Mouse (Mus musculus) CD4-positive helper T cell, adult 2 months (primary cell): ENCODE results near the gene Exoc6b.

ENCODE experiments used
- DNase-seq: peaks from one replicate; pipeline ENCODE4 v3.0.0-alpha.2; 2012; ENCODE audit warnings: low read depth, missing footprints, low spot score

The Exoc6b gene

DNA sequence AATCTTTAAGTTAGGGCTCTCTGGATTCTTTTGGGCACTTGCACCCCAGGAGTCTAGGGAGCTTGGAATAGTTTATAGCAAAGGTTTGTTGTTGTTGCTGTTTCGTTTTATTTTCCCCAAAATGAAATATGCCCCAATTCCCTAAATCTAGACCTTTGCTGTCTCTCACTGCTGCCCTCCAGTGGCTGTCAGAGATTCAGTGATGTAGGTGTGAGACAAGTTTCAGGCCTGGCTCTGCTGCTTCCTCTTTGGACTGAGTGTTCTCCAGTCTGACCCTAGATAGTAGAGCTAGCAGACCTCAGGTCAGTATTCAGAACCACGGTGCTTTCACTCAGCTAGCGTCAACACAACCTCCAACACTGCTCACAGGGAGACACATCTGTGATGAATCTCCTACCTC lies 332.4 kb downstream of the Exoc6b start:
- DNase-seq, result no peak

DNA sequence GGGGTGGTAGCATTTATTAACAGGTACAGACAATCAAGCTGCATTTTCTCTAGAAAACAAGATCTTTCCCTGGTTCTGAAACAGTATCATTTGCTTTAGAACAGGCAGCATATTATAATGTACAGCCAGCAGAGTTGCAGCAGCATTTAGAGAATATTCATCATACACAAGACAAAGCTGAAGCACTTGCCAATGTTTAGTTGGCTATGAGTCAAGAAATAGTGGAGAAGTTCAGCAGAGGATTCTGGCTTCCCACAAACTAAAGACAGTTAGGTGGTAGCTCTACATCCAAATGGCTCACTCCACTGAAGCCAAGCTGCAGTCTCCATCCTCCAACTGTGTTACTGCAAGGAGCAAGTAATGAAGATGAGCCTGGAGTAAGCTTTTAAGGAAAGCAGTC lies 342.4 kb downstream of the Exoc6b start:
- DNase-seq, result no peak

DNA sequence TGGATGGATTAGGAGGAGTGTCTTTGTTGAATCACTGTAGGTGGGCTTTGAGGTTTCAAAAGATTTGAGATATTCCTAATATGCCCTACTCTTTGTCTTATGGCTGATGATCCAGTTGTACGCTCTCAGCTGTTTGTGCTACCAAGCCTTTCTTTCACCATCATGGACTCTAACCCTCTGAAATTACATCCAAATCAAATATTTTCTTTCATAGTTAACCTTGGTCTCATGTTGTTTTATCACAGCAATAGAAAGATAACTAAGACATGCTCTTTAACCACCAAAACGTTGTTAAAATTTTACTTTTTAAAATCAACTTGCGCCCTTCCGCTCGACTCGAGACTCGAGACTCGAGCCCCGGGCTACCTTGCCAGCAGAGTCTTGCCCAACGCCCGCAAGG lies 356.1 kb downstream of the Exoc6b start:
- no peak for DNase-seq

DNA sequence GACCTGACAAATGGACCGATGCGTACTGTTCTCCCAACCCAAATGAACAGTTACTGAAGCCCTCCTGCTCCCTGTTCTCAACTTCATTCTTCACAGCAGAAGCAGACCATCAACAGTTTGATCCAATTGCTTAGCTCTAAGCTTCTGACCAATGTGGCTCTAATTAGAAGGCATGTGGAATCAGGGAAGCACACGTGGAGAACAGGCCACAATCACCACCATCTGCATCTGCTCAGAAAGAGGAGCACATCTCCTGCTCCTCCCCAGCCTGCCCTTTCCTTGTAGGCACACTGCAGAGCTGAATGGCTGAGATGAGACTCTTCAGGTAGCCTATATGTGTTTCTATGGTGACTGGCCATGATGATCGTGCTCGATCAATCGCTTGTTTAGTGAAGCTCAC lies 358.5 kb downstream of the Exoc6b start:
- no peak for DNase-seq

DNA sequence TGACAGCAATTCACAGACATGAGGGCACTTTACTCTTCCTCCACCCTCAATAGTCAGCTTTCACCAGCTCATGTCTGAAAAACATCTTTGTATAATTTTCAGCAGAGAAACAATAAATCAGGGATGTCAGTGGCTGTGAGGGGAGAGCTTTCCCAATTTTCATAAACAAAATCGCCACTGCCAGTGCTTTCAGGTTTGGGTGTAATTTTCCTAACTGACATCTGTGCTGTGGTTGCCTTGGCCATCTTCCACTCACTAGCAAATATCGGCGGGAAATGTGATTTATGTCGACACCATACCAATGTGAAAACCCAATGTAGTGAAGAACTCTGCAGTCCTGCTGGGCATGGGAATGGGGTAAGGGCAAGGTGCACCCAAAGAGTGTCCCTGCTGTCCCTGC lies 360.7 kb downstream of the Exoc6b start:
- DNase-seq, result no peak

DNA sequence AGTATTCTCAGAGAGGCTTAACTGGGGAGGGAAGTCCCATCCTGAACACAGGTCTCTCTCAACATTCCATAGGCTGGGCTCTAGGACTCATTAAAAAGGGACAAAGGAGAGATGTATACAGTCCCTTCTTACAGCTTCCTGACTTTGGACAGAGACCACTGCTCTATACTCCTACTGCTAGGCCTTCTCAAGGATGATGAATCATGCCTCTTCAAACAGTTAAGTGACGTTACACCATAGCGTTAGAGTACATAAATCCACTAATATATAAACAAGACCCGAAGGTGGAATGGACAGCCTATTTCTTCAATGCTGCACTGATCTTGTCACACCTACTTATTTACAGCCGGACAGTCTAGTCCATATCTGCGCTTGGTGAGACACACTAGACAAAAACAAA lies 369.7 kb downstream of the Exoc6b start:
- DNase-seq, result no peak

DNA sequence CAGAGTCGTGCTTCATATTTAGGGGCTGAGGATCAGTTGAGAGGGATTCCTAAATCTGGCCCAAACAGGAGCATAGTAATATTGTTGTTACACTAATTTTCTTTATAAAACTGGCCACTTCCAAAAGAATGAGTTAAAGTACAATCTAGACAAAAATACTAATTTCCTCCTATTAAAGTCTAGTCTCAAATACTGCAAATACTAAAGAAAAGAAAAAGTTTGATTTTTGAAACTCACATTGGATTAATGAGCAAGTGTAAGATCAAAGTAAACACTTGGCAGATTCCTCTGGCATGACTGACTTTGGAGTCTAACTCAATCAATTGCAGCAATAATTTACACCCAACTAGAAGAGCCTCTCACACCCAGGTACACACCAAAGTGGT lies 371.0 kb downstream of the Exoc6b start:
- DNase-seq, result no peak

DNA sequence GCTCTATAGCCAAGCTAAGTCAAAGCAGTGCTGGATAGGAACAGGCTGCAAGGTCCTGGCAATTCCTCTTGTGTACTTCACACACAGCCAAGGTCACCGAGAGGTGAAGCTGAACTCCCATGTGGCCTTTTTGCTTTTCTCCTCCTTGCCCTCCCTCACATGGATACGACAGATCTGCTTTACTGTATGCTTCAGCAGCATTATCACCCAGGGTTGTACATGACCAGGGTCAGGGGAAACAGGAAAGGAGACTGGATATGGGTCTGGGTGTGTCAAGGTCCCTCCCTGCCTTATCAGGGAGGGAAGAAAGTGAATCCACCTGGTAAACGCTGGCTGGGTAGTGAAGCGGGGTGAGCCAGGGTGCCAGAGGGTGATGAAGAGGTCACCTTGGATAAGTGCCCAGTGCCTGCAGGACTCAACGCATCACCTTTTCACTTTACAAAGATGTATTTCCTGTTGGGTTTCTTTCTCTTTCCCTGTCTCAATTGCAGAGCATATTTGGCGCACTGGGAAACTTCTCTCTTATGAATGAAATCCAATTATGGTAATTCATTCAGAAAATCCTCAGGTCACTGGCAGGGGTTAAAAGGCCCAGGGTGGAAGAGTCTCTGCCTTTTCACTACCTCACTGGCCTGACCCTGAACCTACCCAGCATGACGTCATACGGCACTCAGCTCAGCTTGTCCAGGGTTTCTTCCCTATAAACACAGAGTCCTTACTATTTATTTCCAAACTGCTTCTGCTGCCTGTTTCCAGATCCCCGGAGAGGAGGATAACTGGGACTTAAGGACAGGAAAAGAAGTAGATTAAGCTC lies 371.6 kb downstream of the Exoc6b start:
- DNase-seq, result no peak

DNA sequence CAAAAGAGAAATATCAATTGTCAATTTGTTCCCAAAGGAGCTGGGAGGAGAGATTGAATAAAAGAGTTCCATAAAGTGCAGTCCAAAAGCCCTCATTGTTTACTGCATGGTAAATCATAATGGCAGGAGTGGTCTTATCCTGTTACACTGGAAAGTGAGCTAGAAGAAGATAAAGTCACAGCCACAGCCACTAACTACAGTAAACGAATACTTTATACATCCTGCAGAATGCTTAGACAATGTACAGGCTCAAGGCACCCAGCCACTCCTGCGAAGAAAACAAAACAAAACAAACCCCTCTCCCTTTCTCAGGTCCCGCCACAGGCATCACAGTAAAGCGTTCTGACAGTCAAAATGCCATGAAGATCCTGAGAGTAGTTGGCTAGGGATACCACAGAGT lies 375.5 kb downstream of the Exoc6b start:
- DNase-seq, result no peak

DNA sequence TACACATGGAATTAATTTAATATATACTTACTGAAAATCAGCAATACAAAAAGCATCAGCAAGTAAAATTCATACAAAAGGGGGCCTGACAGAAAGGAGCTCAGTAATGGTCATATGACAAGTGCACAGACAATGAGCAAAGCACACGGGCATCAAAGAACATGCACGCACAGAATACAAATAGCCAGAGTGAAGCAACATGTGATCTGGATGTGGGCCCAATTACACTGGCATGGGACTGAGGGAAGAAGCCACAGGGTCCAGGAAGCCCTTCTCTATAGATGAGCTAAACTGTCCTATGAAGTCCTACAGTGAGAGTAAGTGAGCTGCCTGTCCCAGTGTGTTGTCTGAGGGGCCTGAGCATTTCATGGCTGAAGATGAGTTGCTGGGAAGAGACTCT lies 376.1 kb downstream of the Exoc6b start:
- DNase-seq, result no peak

DNA sequence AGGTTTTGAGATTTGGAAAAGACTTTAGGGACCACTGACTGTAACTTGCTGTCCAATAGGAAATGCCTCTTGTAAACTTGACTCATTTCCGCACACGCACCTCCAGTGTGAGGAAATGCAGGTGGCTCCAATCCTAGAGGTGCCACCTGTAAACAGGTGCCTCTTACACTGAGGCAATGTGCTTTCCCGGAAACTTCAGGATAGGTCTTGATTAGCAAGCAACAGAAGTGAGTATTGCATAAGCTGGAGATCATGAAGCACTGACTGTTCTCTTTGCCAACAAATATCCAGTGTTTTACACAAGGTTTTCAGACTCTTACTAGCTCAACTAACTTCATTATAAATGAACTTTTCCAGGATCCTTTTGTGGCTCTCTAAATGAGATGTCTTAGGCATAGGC lies 377.4 kb downstream of the Exoc6b start:
- no peak for DNase-seq

DNA sequence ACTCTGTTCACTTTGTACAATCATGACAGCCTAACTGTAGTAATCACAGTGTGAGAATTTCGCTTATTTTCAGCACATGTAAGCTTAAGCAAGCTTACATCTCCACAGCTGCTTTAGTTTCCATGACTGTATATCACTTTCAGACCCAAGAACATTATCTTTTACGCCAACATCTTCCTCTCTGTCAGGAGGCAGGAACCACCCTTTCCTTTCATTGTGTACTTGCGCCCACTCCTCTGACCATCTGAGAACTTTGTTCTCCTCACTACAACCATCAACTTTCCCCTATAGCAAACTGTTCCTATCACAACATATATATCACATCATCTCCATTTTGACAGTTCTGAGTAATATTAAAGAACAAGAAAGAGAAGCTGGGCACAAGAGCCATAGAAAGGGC lies 391.5 kb downstream of the Exoc6b start:
- no peak for DNase-seq

DNA sequence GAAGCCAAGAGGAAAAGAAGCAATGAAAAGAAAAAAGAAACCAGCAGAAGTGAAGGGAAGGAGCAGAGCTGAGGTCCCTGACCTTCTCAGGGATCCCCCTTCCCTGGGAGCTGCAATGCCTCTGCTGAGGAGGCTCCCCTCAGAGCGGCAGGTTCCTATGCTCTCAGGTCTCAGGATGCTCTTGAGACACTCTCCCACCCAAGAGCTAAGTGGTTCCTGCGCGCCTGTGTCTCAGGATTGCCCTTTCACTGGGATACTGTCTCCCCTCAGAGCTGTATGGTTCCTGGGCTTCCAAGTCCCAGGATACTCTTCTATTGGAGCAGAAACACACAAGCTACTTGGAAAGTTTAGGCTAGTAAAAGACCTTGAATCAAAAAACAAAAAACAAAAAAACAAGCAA lies 394.4 kb downstream of the Exoc6b start:
- DNase-seq, result no peak

DNA sequence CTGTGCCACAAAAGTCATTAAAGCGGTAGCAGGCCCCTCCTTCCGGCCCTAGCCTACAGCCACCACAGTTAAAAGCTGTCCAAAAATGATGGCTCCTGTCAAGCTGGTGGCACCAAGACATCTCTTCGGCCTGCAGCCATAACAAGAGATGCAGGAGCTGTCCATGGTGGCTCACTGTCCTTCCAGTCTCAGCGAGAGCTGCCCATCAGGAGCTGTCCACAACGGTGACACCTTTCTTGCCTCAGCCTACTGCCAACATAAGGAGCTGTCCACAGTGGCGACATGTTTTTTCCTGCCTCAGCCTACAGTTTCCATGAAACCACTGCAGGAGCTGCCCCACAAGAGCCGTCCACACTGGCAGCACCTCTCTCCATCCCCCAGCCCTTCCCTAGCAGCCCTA lies 395.2 kb downstream of the Exoc6b start:
- no peak for DNase-seq

DNA sequence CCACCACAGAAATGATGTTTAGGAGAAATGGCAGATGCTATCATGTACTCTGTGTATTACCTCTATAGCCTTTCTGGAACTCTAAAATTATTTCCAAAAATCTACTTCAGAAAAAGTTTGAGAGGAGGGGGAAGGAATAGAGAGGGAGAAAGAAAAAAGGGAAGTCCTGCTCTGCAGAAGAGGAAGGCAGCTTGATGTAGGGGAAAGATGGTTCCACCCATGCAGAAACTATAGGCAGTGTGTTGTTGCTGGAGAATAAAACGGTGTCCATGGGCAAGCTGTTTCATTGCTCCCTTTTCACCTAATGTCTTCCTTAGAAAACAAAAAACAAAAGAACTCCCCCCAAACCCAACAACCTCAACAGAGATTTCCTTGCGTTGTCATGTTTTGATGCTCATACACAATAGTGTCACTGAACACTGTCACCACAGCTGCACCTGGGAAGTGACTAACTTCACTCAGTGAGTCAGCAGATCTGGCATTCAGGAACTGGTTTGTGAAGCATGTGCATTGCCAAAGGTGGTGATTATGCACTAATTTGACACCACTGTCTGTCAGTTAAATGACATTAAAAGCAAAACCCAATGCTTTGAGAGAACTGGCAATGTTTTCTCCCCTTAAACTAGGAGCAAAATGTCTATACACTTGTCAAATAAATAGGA lies 407.7 kb downstream of the Exoc6b start:
- no peak for DNase-seq

DNA sequence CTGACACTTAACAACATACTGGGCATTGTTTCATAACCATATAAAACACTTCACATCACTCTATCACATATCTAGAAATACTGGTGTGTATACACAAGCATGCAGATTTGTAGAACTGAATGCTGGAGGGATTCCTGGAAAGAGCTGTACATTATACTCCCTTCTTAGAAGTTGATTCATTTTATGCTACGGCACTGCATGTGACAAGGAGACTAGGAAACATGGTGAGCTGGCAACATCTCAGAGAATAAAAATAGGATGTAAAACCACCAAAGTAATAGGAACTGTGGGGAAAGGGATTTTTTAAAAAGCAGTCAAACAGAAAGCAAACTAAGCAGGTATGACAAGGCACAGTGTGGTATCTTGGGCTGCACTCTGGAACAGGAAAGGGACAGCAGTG lies 408.3 kb downstream of the Exoc6b start:
- no peak for DNase-seq

DNA sequence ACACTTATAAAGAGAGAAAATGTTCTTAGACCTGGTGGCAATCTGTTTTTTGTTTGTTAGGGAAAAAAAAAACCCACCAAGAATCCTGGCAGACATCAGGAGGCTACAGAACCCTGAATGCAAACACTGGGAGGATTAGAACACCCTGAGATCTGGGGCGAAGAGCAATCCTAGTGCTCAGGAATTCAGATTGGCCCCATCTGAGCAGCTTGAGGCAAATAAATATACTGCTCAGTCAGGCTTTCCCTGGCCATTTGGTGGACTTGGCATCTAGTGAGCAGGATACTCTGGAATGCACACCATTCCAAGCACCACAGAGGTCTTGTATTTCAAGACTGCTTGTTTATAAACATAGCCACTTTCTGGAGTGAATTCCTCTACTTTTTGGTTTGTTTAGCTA lies 412.2 kb downstream of the Exoc6b start:
- DNase-seq, result no peak

DNA sequence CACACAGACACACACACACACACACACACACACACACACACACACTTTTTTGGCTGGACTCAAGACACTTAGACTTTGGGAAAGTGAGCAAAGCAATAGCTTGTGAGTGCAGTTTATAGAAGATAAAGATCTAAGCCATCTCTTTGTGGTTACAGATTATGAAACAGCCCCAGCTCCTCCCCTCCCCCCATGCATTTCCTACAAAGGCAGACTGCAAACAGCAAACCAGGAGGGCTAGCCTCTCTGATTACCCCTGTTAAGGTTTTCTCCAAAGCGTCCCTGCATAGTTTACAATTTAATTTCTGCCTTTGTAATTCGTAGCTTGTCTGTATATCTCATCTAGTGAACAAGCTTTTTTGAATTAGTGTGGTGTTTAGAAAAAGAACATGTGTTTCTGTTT lies 412.6 kb downstream of the Exoc6b start:
- peak; percentile 67 for DNase-seq

DNA sequence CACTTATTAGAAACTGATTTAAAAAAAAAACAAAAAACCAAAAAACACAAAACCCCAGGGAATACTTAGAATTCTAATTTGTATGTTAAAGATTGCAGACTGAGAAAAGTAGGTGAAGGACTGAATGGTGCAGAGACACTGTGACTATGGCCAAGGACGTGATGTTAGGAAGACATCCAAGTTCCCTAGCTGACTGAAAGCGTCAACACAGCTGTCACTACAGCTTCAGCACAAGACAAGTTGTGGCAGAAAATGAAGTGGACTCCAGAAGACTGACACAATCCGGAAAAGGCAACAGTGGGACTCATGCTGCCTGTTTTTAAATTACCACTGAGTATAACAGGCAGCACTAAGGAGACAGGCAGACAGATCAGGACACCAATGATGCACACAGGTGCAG lies 417.4 kb downstream of the Exoc6b start:
- DNase-seq, result no peak

DNA sequence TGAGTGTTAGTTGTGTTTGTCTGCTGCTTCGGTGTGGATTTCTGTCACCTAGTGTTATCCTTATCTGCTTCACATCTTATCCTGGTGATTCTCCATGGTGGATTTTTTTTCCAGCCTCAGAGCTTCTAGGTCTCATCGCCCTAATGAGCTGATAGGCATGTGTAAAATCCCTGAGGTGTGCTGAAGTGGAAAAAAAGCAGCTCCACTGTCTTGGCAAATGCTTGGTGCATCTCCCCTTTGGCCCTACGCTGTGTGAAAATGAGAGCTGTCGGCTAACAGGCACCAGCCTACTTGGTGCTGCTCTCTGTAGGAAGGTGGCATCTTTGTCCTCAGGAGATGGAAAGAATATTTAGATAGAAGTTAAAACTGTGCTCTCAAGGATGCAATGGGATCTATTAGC lies 422.1 kb downstream of the Exoc6b start:
- DNase-seq, result no peak

DNA sequence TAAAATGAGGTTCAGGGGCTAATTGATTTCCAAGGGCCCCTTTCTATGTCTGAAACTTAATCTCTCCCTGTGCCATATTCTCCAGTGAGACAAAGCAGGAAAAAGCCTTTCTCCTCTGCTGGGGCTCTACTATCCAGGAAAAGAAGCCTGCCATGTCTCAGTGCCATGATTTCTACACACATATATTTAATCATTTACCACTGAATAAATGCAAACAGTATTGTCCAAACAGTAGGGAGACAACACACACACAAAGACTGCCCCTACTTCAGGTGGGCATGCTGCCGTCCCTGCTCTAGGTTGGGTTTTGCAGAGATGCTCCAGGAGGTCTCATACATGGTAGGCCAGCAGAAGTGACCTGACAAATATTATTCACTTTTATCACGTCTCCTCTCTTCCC lies 422.6 kb downstream of the Exoc6b start:
- no peak for DNase-seq

DNA sequence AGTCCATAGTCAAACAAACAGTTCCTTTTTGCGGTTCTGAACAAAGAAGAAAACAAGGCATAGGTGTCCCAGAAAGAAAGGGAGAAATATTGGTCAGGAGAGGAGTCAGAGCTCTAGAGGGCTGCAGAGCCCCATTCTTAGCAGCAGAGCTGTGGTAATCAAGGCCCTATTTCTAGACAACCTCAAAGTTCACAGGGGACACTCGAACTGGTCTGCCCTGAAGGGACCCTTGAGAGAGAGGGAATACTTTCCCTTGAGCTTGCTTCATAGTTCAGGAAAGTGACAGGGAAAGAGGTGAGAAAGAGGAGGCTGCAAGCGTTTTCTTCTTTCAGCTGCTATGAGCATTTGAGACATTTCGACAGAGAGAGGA lies 428.3 kb downstream of the Exoc6b start:
- no peak for DNase-seq

DNA sequence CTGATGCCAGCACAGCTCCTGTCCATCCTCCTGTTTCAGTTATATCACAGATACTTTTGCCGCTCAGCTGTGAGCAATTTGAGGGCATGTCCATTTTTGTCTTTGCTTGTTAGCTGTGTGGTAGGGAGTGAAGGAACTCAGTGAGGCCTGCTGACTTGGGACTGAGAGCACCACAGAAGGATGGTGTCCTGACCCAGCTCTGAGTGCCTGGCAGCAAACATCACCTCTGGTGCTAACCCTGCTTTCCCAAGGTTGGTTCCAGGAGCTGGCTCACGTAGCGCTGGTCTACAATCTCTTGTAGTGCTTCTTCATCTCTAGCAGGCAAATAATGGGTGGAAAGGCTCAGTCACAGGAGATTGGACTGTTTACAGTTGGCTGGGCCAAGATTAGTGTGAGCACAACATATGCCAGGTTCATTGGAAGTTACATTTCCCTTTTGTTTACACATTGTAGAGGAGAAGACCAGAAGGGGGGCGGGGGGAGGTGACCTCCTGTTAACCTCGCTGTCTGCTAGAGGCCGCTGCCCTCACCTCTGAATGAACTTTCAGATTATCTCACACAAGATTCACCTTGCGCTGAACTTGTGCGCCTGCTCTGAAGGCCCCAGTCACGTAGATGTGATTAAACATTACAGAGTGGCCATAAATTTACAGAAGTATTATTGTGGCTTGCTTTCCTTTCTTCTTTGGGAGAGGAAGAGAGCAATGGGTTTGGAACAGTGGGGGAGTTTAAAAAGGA lies 428.8 kb downstream of the Exoc6b start:
- DNase-seq, result no peak
